Mouse (Mus musculus): ENCODE data around the gene Olfr1232.

Olfr1232 gene

DNA sequence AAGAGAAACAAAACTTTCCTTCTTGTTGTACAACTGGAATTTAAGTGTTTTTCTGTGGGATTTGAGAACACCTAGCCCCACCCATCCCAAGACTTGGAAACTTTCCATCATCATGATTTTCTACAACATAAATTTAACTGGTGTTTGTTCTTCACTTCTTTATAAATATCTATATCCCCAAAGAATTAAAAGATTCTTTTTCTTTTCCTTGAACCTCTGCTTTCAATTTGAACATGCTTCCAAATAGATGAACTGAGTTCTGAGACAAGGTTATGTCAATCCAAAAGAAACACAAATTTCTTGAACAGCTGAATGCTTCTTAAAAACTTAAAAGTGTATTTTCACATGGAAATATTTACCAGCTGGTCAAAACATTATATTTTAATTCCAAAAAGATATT, at the start of gene Olfr1232:
TSS of gene Olfr1232 (minus strand) at position 101 of the 400 bp plus-strand sequence.
- DNase-seq = no peak

DNA sequence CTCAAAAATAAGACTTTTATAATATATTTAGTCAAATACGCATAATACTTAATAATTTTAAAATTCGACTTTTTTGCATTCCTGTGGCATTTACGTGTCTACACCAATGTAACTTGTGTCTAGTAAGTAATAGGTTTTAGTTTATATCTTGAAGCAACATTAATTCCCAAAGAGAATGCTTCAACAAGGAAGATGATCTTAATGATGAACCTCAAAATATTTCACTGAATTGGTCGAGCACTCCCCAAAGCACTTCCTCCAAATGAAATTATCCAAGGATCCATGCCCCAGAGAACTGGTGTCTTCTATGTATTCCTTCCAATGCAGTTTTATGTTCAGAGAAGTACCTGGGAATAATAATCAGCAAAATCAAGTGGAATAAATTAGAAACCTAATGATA, 35.3 kb upstream of the Olfr1232 start, which contains the start of gene Olfr1234:
TSS of gene Olfr1234 (minus strand) at position 101 of the 400 bp plus-strand sequence.
- no peak for DNase-seq

DNA sequence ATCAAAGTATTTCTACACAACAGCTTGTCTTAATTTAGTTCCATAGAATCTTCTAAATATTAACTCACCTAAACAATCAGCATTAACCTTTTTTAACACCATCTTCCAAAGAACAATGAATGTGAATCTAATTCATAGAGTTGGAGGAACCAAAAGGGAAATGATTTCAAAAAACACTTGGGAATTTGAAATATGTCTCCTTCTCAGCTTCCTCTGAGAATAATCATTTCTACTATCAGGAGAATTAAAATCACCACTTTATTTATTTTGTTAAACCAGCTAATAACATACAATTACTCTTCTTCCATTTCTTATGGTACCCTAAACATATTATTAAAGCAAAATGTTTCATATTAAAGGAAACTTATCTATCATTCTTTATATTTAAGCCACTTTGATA, 12.8 kb upstream of the Olfr1232 start, which contains the start of gene Olfr1233:
TSS of gene Olfr1233 (minus strand) at position 101 of the 400 bp plus-strand sequence.
- DNase-seq = no peak

DNA sequence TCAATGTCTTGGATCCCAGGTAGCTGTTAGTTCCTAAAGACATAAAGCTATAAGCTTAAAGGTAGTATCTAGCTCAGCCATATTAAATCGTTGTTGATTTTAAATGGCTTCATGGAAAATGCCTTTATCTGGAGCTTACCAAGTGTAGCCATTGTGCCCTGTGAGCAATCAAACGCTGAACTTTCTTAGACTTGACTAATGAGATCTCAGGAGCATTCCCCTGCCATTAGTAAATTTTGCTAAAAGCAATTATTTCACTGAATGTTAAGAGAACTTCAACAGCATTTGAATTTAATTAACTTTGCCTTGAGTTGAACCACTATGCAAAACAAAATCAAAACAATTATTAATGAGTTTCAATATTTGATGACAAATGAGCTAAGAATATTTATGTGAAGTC, 22.5 kb downstream of the Olfr1232 start, which contains the start of gene Olfr1231:
TSS of gene Olfr1231 (minus strand) at position 101 of the 400 bp plus-strand sequence.
- no peak for DNase-seq

DNA sequence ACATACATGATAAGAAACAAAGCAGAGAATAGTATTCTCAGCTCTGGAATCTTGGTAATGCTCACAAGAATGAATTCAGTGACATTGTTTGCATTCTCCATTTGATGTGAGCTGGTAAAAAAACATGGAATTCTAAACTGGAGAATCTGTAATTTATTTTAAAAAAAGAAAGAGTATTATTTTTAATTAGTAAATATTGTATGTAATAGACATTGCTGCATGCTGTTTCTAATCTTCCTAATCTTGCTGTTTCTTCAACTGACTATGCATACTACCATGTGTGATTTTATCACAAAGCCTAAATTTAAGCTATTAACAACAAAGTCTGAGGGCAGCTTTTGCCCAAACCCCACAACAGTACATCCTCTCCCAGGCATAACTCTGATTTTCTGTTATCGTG, 32.3 kb downstream of the Olfr1232 start, which contains the start of gene Olfr1230:
TSS of gene Olfr1230 (minus strand) at position 101 of the 400 bp plus-strand sequence.
- no peak for DNase-seq

DNA sequence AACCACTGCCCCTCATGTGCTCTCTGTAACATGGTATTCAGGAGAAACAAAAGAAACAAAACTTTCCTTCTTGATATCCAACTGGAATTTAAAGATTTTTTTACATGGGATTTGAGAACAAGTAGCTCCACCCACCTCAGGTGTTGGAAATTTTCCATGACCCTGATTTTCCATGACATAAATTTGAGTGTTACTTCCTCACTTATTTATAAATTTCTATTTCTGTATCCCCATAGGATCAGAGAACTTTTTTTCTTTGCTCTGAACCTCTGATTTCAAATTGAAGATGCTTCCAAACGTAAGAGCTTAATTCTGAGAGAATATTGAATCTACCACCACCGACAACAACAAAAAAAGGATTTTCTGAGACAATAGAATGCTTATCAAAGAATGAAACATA, 41.6 kb downstream of the Olfr1232 start, which contains the start of gene Olfr1229:
TSS of gene Olfr1229 (minus strand) at position 101 of the 400 bp plus-strand sequence.
- no peak for DNase-seq
